Mouse (Mus musculus) urinary bladder, adult 2 months (tissue): ENCODE results near the gene Cacnb1. TPM values are rescaled to one million over a fixed set of nuclear protein-coding genes. Genes with fewer than 3 reads are reported as not detected.

Experiments
- DNase-seq: peaks from one replicate; pipeline ENCODE4 v3.0.0; 2022; ENCODE audit warnings: low spot score
- polyA plus RNA-seq: library from polyadenylated mRNA; depleted of rRNA; stranded (reverse); fragments of >200 nt; gene quantifications from 2 replicates; pipeline ENCODE4 v1.2.3, GENCODE M21; 2012

Gene Cacnb1
- polyA plus RNA-seq, 1 experiment: 12.4 TPM

- DNase-seq: no peak
These were observed 11.1 kb downstream of the Cacnb1 start for GRCm38 (mm10) chr11:98011716-98012115.

DNA sequence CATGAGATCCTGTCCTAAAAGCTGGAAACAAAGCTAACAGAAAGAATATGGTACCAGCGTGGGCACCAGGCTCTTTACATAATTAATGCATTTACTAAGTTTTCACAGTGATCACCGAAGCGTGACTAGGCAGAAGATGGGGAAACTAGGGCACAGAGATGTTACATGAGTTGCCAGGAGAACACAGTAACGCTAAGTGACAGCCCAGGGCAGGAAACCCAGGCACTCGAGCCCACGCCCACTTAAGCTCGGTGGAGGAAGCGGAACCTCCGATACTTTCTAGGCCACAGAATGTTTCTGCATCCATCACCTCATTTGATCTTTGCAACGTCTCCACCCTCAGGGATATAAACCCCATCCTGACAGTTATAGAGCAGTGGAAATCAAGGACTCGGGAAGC is 14.7 kb downstream of the Cacnb1 start:
- no peak for DNase-seq

DNA sequence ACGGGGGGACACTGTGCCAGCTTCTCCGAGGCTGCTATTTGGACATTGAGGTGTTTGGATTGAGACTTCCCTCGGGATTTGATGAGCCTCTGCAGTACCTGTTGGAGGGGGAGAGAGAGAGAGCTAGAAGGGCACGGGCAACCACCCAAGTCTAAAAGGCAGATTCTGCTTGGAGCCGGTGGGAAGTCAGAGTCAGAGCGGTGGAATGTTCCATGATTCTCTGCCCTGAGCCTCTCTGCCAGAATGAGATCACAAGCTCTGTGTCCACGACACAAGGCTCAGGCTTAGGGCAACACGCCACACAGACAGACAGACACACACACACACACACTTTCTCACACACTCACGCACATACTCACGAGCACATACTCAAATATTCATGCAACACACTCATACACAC is 17.1 kb downstream of the Cacnb1 start:
- DNase-seq: no peak

GRCm38 (mm10) chr11:98005076-98005475 is 17.8 kb downstream of the Cacnb1 start:
- DNase-seq: peak; percentile 18

DNA sequence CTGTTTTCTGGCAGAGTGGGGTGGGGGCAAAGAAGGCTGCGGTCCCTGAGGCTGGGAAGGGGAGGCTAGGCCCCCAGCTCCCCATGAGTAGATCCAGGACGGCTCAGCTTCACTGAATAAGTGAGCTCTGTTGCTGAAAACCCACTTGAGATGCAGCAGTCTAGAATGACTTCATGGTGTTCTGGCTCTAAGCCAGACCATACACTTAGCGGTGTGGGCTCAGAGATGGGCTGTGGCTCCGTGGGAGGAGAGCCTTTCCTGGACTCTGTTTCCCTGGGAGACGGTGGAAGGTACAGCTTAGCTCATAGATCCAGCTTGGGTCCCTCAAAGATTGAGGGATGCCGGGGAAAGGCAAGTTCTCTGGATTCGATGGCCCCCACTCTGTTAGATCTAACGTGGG is 18.7 kb downstream of the Cacnb1 start:
- no peak for DNase-seq

DNA sequence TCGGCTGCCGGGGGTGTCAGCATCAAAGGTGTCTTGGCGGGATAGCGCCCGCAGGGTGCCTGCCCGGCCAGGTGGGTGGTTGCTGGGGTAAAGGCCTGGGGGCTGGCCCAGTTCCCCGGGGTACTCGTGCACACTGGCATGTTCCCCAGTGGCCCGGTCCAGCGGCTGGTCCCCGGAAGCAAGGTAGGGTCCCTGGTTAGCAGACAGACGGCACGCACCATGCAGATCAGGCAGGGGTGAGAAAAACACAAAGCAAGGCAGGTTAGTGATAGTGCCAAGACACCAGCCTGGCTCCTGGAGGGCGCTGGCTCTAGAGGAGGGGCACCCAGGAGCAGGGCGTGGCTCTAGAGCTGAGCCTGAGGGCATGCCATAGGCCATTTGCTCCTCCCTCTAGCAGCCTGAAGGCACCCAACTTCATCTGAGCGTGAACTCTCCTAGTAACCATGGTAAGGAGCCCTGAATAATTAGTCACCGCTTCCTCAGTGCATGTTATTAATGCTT is 19.6 kb downstream of the Cacnb1 start:
- peak; percentile 23 for DNase-seq

DNA sequence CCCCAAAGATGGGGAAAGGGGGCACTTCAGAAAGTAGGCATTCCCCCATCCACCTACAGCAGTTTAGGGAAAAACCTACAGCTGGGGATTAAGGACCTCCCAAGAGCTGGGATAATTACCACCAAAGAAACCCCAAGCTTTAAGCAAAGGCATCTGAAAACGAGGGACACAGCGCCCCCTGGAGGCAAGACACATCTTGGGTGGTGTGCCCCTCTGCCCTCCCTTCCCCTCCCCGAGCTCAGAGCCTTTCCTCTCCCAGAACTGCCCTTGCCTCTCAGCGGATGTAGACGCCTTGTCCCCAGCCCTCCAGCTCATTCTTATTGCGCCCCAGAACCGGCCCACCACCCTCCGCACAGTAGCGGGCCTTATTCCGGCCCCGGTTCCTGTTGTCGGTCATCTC is 20.2 kb downstream of the Cacnb1 start:
- peak; percentile 59 for DNase-seq

DNA sequence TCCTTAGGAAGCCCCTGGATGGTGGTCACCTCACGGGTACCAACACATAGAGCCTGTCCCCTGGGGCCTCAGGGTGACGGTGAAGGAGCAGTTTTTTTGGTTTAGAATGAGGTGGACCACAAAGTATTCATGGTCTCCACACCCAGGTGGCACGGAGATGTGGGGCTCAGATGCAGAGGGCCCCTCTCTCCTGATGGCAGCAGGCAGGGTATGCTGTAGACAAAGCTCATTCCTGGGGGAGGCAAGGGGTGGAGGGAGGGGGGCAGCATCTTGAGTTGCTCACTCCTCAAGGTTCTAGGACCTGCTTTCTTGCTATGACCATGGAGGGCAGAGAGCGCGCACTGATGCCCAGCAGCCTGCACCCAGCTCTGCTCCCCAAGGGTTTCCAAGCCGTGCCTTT is 20.8 kb downstream of the Cacnb1 start:
- peak; percentile 13 for DNase-seq

GRCm38 (mm10) chr11:98001351-98001824 is 21.4 kb downstream of the Cacnb1 start:
- no peak for DNase-seq

DNA sequence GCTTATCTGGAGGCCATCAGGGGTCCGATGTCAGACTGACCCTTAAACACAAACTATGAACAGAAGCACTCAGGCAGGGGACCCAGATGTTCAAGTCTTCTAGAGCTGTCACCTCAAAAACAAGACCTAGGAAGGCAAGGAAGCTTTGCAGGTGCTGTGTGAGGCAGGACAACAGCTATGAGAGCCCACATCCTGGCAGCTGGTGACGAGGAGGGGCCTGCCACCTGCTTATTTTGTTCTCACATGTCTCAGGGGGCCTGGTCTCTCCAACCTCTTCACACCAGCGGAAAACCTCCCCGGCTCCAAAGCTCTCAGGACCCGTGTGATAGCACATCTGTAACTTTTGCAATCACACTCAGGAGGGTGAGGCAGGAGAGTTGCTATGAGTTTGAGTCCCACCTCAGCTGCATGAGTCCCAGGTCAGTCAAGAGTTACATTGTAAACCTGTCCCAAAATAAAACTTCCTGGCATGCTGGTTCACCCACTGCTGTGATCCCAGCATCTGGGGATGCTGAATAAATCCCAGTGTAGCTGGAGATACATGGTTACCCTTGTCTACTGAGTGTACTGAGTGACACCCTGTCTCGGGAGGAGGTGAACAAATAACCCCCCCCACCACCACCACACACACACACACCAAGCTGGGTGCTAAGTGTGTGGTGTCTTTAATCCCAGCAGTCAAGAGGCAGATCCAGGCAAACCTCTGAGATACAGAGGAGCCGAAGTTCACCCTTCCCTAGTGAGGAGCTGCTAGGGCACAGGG is 22.3 kb downstream of the Cacnb1 start:
- DNase-seq: no peak

- no peak for DNase-seq
These were observed 23.1 kb downstream of the Cacnb1 start for GRCm38 (mm10) chr11:97999748-98000147.

- no peak for DNase-seq
These were observed 23.8 kb downstream of the Cacnb1 start for GRCm38 (mm10) chr11:97998898-97999608.

DNA sequence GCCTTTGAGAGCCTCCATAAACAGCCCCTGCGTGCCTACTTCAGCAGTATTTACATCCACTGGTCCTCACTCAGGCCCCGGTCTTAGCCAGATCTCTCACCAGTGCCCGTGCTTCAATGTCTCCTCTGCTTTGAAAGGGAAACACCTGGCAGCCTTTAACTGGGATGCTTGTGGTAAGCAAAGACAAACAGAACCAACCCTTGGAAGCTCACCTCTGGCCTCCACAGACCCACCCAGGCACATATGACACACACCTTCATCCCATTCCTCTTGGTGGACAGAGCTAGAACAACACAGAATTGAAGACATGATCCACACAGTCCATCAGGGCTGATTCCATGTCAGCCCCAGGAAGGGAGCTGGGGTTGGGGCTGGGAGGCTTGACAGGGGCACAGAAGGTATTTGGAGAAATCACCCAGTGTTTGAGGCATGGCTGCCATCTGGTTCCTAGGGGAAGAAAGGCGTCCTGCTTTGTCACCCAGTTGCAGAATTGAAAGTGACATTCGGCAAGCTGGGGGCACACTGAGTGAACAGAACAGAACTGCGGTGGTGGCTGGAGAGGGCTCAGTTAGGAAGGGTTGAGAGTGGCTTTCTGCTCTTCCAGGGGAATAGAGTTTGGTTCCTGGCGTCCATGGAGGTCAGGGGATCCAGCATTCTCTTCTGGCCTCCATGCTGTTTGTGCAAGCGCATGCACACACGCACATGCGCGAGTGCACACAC is 24.6 kb downstream of the Cacnb1 start:
- no peak for DNase-seq

DNA sequence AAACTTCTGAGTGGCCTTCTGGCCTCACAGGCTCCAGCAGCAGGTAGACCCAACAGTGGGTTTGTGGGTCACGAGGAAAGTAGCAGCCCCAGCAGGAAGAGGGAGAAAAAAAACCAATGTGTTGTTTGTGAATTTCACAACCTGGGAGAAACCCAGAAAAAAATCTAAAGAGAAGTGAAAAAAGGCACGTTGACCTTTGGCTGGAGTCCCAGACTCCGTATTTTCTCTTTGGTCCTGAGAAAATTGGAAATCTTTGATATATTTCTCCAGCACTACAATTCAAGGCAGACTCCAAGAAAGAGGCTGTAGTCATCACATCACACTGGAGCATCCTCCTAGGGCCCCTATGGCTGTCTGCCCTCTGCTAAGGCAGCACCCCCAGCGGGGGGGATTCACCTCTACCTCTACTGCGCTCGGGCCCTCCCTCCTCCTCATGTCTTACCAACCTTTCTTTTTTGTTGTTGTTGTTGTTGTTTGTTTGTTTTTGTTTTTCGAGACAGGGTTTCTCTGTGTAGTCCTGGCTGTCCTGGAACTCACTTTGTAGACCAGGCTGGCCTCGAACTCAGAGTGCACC is 25.4 kb downstream of the Cacnb1 start:
- no peak for DNase-seq

DNA sequence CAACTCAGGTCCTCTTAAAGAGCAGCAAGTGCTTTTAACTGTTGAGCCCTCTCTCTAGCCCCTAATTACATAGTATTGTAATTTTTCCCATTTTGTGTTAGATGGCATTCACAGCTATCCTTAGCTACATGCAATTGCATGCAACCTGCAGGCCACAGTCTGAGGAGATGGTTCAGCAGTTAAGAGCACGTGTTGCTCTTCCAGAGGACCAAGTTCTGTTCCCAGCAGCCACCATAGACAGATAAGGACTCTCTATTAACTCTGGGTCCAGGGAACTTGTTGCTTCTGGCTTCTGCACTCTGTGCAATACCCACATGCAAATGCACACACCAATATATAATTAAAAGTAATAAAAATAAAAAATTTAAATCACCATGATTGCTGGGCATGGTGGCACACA is 26.1 kb downstream of the Cacnb1 start:
- DNase-seq: no peak

GRCm38 (mm10) chr11:97995564-97996288 is 27.1 kb downstream of the Cacnb1 start, which contains the start of gene Arl5c:
Gene Arl5c, minus strand, starts transcription at chr11:97996181.
- no peak for DNase-seq

DNA sequence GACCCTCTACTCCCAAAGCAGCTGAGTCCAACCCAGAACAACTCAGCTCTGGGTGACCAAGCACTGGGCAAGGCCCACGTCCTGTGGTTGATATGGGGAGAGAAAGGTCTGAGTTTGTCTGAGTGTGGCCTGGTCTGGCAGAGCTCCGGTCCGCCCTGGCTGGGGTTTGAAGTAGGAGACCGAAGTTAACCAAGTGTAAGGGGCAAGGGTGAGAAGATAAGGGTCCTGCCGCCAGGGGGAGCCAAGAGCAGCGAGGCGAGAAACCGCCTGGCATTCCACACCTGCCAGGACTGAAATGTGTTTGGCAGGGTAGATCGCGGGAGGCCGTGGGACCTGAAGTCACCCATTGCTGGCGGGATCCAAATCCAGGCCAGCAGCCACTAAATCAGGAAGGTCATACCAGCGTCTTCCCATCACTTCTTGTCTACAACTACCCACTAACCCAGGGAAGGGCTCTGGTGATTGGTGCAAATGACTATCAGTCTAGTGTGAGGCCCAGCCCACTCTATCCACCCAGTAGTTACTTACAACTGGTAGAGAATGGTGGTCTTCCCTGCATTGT is 28.2 kb downstream of the Cacnb1 start:
- peak; percentile 76 for DNase-seq

GRCm38 (mm10) chr11:97988530-97989096 is 34.2 kb downstream of the Cacnb1 start:
- peak; percentile 70 for DNase-seq

- peak; percentile 99 for DNase-seq
These were observed 35.0 kb downstream of the Cacnb1 start for GRCm38 (mm10) chr11:97987551-97988526.
